Mouse (Mus musculus) stomach, postnatal 0 days (tissue): Measurements from ENCODE around the gene Rnf141.

ENCODE experiments used
- CTCF ChIP-seq: IDR thresholded peaks from 2 replicates; pipeline ENCODE4 v1.5.1; 2016; ENCODE audit warnings: antibody characterized with exemption, low read depth, mild to moderate bottlenecking, moderate library complexity
- EP300 ChIP-seq: optimal IDR thresholded peaks from 2 replicates; pipeline ENCODE3; 2016; ENCODE audit warnings: antibody characterized with exemption

DNA sequence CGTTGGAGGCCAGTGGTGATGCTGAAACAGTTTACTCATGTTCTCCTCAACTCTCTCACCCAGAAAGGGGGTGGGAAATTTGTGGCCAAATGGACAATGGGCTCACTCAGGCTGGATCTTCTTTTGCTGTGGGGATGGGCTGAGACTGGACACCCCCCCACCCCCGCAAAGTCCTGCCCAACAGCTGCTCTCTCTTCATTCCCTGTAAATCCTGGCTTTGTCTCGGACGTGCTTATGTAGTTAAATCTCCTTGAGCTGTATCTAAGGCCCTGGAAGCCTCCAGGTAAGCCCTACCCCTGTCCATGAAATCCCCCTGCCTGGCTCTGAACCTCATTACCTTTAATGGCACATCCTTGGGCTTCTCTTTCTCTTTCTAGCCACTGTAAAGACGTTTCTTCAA, 24.6 kb upstream of the Rnf141 start:
- TF ChIP-seq CTCF (no peak), EP300 (no peak)
